In genomic region chr17:13190836-13191583, GRCm38 (mm10) we compare ENCODE assay signal across 20 mouse cellular contexts. TPM values are rescaled to one million over a fixed set of nuclear protein-coding genes. Genes with fewer than 3 reads are reported as not detected.
DNase-seq lines count a peak whose midpoint lies in the region; ATAC-seq lines count a peak whose summit lies in the region.
"Not testable (repeated sequence)": the region's sequence is repeated elsewhere in the genome, so short reads cannot be mapped to it uniquely, and the experiment has no call there.
"Had no signal": no experiment of that assay in that cellular context is flagged by ENCODE, and none has a peak within 500 bp of the region (broad histone marks: within the 10 kb centered on the region; RNA-seq: fewer than 3 reads in every experiment).

No protein-coding gene starts in this region.

- H3K27me3 ChIP-seq in forebrain, embryonic 10.5 days (ENCODE audit: poor library complexity, severe bottlenecking); hindbrain, embryonic 11.5 days (ENCODE audit: control insufficient read depth, insufficient read depth, low read length); hindbrain, embryonic 15.5 days; liver, embryonic 11.5 days (replicated peaks; ENCODE audit: control insufficient read depth, insufficient read depth, low read length); lung, embryonic 16.5 days (ENCODE audit: control insufficient read depth, insufficient read depth, low read depth, low read length); midbrain, embryonic 15.5 days (replicated peaks); stomach, embryonic 14.5 days (ENCODE audit: control insufficient read depth, insufficient read depth, low read length): not testable (repeated sequence)

- 89% methylated on average over 10 of the region's 10 CpGs for WGBS in forebrain, embryonic 10.5 days
- WGBS in hindbrain, embryonic 11.5 days = 85% methylated on average over 10 of the region's 10 CpGs
- 89% methylated on average over 10 of the region's 10 CpGs for WGBS in hindbrain, embryonic 15.5 days
- 78% methylated on average over 10 of the region's 10 CpGs for WGBS in liver, embryonic 11.5 days
- WGBS in lung, embryonic 16.5 days = 78% methylated on average over 10 of the region's 10 CpGs
- WGBS in midbrain, embryonic 15.5 days = 88% methylated on average over 10 of the region's 10 CpGs
- WGBS in stomach, embryonic 14.5 days = 86% methylated on average over 10 of the region's 10 CpGs

- H3K4me1 ChIP-seq in forebrain, embryonic 10.5 days; hindbrain, embryonic 11.5 days (replicated peaks; ENCODE audit: control insufficient read depth, insufficient read depth, low read length); hindbrain, embryonic 15.5 days (replicated peaks); liver, embryonic 11.5 days (replicated peaks; ENCODE audit: control insufficient read depth, insufficient read depth, low read length); lung, embryonic 16.5 days (replicated peaks; ENCODE audit: control insufficient read depth, insufficient read depth, low read length); midbrain, embryonic 15.5 days; stomach, embryonic 14.5 days (ENCODE audit: control insufficient read depth, insufficient read depth, low read length): not testable (repeated sequence)

- not testable (repeated sequence) for H3K36me3 ChIP-seq in forebrain, embryonic 10.5 days (replicated peaks); hindbrain, embryonic 11.5 days (ENCODE audit: control insufficient read depth, insufficient read depth, low read length); hindbrain, embryonic 15.5 days; liver, embryonic 11.5 days (ENCODE audit: control insufficient read depth, insufficient read depth, low read length); lung, embryonic 16.5 days (ENCODE audit: control insufficient read depth, insufficient read depth, low read length); midbrain, embryonic 15.5 days (replicated peaks); stomach, embryonic 14.5 days (ENCODE audit: control insufficient read depth, insufficient read depth, low read length)

- DNase-seq in forebrain, embryonic 10.5 days (ENCODE audit: extremely low spot score, low spot score) = peak; percentile 12
- peak; percentile 82 for DNase-seq in heart, adult 11 months
- DNase-seq in hindbrain, embryonic 11.5 days (ENCODE audit: low spot score); liver, embryonic 11.5 days (ENCODE audit: low spot score): not testable (repeated sequence)

- not testable (repeated sequence) for H3K4me2 ChIP-seq in hindbrain, embryonic 11.5 days (replicated peaks; ENCODE audit: low read depth, low read length); hindbrain, embryonic 15.5 days; liver, embryonic 11.5 days; lung, embryonic 16.5 days (ENCODE audit: low read depth, low read length); midbrain, embryonic 15.5 days; stomach, embryonic 14.5 days (replicated peaks; ENCODE audit: low read depth, low read length)

- not testable (repeated sequence) for H3K9ac ChIP-seq in hindbrain, embryonic 11.5 days (ENCODE audit: low read depth, low read length); hindbrain, embryonic 15.5 days; liver, embryonic 11.5 days (ENCODE audit: low read depth, low read length); lung, embryonic 16.5 days (ENCODE audit: low read length); midbrain, embryonic 15.5 days; stomach, embryonic 14.5 days (replicated peaks; ENCODE audit: low read depth, low read length)

- H3K27ac ChIP-seq in forebrain, embryonic 10.5 days; hindbrain, embryonic 11.5 days (ENCODE audit: low read depth, low read length); hindbrain, embryonic 15.5 days (replicated peaks); liver, embryonic 11.5 days (ENCODE audit: low read depth, low read length); lung, embryonic 16.5 days (ENCODE audit: low read length); midbrain, embryonic 15.5 days; stomach, embryonic 14.5 days (ENCODE audit: low read length): not testable (repeated sequence)

- peaks cover 76% of the 10 kb centered on the region for H3K9me3 ChIP-seq in forebrain, embryonic 10.5 days
- peaks cover 22% of the 10 kb centered on the region for H3K9me3 ChIP-seq in hindbrain, embryonic 11.5 days (ENCODE audit: control insufficient read depth, low read length)
- H3K9me3 ChIP-seq in hindbrain, embryonic 15.5 days = peaks cover 32% of the 10 kb centered on the region
- H3K9me3 ChIP-seq in liver, embryonic 11.5 days (ENCODE audit: control insufficient read depth, low read length) = peaks cover 40% of the 10 kb centered on the region
- peaks cover 19% of the 10 kb centered on the region for H3K9me3 ChIP-seq in lung, embryonic 16.5 days (ENCODE audit: control insufficient read depth, low read length)
- H3K9me3 ChIP-seq in midbrain, embryonic 15.5 days = peaks cover 28% of the 10 kb centered on the region
- peaks cover 29% of the 10 kb centered on the region for H3K9me3 ChIP-seq in stomach, embryonic 14.5 days (ENCODE audit: control insufficient read depth, low read depth, low read length)

- peak; percentile 20; the same call in 1 of the 2 replicates for ATAC-seq in hindbrain, embryonic 11.5 days (ENCODE audit: low FRiP score)
- ATAC-seq in hindbrain, embryonic 15.5 days (ENCODE audit: low FRiP score, low read depth) = 0 out of 2 replicates have a peak, but pooled peaks have one; percentile 24
- ATAC-seq in liver, embryonic 11.5 days (replicated peaks; ENCODE audit: low FRiP score) = peak; percentile 17; the same call in 1 of the 2 replicates
- ATAC-seq in lung, embryonic 16.5 days (ENCODE audit: low read depth) = 0 out of 2 replicates have a peak, but pooled peaks have one; percentile 21
- ATAC-seq in midbrain, embryonic 15.5 days (replicated peaks) = 0 out of 2 replicates have a peak, but pooled peaks have one; percentile 21
- 0 out of 2 replicates have a peak, but pooled peaks have one; percentile 14 for ATAC-seq in stomach, embryonic 14.5 days (ENCODE audit: insufficient number of reproducible peaks, insufficient read depth, low FRiP score, low read depth)

- not testable (repeated sequence) for H3K4me3 ChIP-seq in forebrain, embryonic 10.5 days; hindbrain, embryonic 11.5 days (ENCODE audit: low read depth, low read length); hindbrain, embryonic 15.5 days; liver, embryonic 11.5 days (ENCODE audit: low read depth, low read length); lung, embryonic 16.5 days (ENCODE audit: low read length); midbrain, embryonic 15.5 days; stomach, embryonic 14.5 days (ENCODE audit: low read depth, low read length)

RNA-seq across cellular contexts. Expression of gene Smok2a, which starts 30.0 kb away (rescaled TPM):
- polyA plus RNA-seq in forebrain, embryonic 10.5 days (2016; fragmentation: Nextera tagmentation; extraction: Ambion mirVana) = not detected in 2 replicates
- not detected in 2 replicates for polyA plus RNA-seq in hindbrain, embryonic 11.5 days (2014; fragmentation: Nextera tagmentation; extraction: Ambion mirVana)
- not detected in 2 replicates for polyA plus RNA-seq in hindbrain, embryonic 15.5 days (2015; fragmentation: Nextera tagmentation; extraction: Ambion mirVana)
- polyA plus RNA-seq in liver, embryonic 11.5 days (2014; fragmentation: Nextera tagmentation; extraction: Ambion mirVana) = not detected in 2 replicates
- polyA plus RNA-seq in lung, embryonic 16.5 days (2015; fragmentation: Nextera tagmentation; extraction: Ambion mirVana) = not detected in 2 replicates
- polyA plus RNA-seq in midbrain, embryonic 15.5 days (2015; fragmentation: Nextera tagmentation; extraction: Ambion mirVana) = not detected in 2 replicates
- polyA plus RNA-seq in stomach, embryonic 14.5 days (2014; fragmentation: Nextera tagmentation; extraction: Ambion mirVana) = not detected in 2 replicates
- polyA plus RNA-seq: embryonic facial prominence, embryonic 11.5 days; embryonic facial prominence, embryonic 15.5 days; forebrain, embryonic 14.5 days; forebrain, postnatal 0 days; frontal cortex, adult 2 months; G1E; heart, embryonic 13.5 days; heart, embryonic 16.5 days; hindbrain, embryonic 16.5 days; inflammation-experienced regulatory T-cells, adult 6 months; intestine, embryonic 16.5 days; Patski had no signal

RNA-seq across cellular contexts. Expression of gene Smok2b, which starts 39.0 kb away (rescaled TPM):
- not detected in 2 replicates for polyA plus RNA-seq in forebrain, embryonic 10.5 days (2016; fragmentation: Nextera tagmentation; extraction: Ambion mirVana)
- polyA plus RNA-seq in hindbrain, embryonic 11.5 days (2014; fragmentation: Nextera tagmentation; extraction: Ambion mirVana) = not detected in 2 replicates
- polyA plus RNA-seq in hindbrain, embryonic 15.5 days (2015; fragmentation: Nextera tagmentation; extraction: Ambion mirVana) = not detected in 2 replicates
- polyA plus RNA-seq in liver, embryonic 11.5 days (2014; fragmentation: Nextera tagmentation; extraction: Ambion mirVana) = not detected in 2 replicates
- not detected in 2 replicates for polyA plus RNA-seq in lung, embryonic 16.5 days (2015; fragmentation: Nextera tagmentation; extraction: Ambion mirVana)
- polyA plus RNA-seq in midbrain, embryonic 15.5 days (2015; fragmentation: Nextera tagmentation; extraction: Ambion mirVana) = not detected in 2 replicates
- polyA plus RNA-seq in stomach, embryonic 14.5 days (2014; fragmentation: Nextera tagmentation; extraction: Ambion mirVana) = not detected in 2 replicates
- polyA plus RNA-seq: embryonic facial prominence, embryonic 11.5 days; embryonic facial prominence, embryonic 15.5 days; forebrain, embryonic 14.5 days; forebrain, postnatal 0 days; frontal cortex, adult 2 months; G1E; heart, embryonic 13.5 days; heart, embryonic 16.5 days; hindbrain, embryonic 16.5 days; inflammation-experienced regulatory T-cells, adult 6 months; intestine, embryonic 16.5 days; Patski had no signal

RNA-seq across cellular contexts. Expression of gene Unc93a, which starts 59.4 kb away (rescaled TPM):
- not detected in 2 replicates for polyA plus RNA-seq in forebrain, embryonic 10.5 days (2016; fragmentation: Nextera tagmentation; extraction: Ambion mirVana)
- polyA plus RNA-seq in hindbrain, embryonic 11.5 days (2014; fragmentation: Nextera tagmentation; extraction: Ambion mirVana) = not detected in 2 replicates
- polyA plus RNA-seq in hindbrain, embryonic 15.5 days (2015; fragmentation: Nextera tagmentation; extraction: Ambion mirVana) = 0.08 TPM in 1 of 2 replicates, not detected in the other
- not detected in 2 replicates for polyA plus RNA-seq in liver, embryonic 11.5 days (2014; fragmentation: Nextera tagmentation; extraction: Ambion mirVana)
- not detected in 2 replicates for polyA plus RNA-seq in lung, embryonic 16.5 days (2015; fragmentation: Nextera tagmentation; extraction: Ambion mirVana)
- polyA plus RNA-seq in midbrain, embryonic 15.5 days (2015; fragmentation: Nextera tagmentation; extraction: Ambion mirVana) = not detected in 2 replicates
- polyA plus RNA-seq in stomach, embryonic 14.5 days (2014; fragmentation: Nextera tagmentation; extraction: Ambion mirVana) = not detected in 2 replicates
- polyA plus RNA-seq: embryonic facial prominence, embryonic 11.5 days; embryonic facial prominence, embryonic 15.5 days; forebrain, embryonic 14.5 days; G1E; heart, embryonic 13.5 days; heart, embryonic 16.5 days; hindbrain, embryonic 16.5 days; inflammation-experienced regulatory T-cells, adult 6 months; intestine, embryonic 16.5 days had no signal
